Mouse (Mus musculus) B cell, adult (primary cell): ENCODE results near the gene Gm28961. TPM values are rescaled to one million over a fixed set of nuclear protein-coding genes. Genes with fewer than 3 reads are reported as not detected.

Source experiments
- total RNA-seq: library from RNA; stranded (reverse); gene quantifications from 4 replicates; pipeline ENCODE4 v1.2.4, GENCODE M21; 2023; ENCODE audit not compliant: inconsistent age

Gene Gm28961
- not detected in 4 replicates for total RNA-seq

GRCm38 (mm10) chrY:57705397-57705796 lies at the start of gene Gm28961:
Gm28961 (plus strand) TSS chrY:57705697.

Other genes with a start within 250 kb of the Gm28961 start
- not detected in 4 replicates for gene Gm21943, start 172.0 kb upstream of the Gm28961 start, total RNA-seq